Mouse (Mus musculus): ENCODE measurements at regions not wholly inside any gene's neighbourhood (a gene's known extent, or its start where the extent isn't known, plus 50 kb on each side); places are given as distances from the start of the nearest gene placed in this dataset.

GRCm38 (mm10) chr5:46678007-46678406 lies 820.6 kb upstream of the Lcorl start:
- TF ChIP-seq CTCF (IDR thresholded peaks at IDR 0.05; ENCODE audit: extremely low read depth, insufficient read length, insufficient replicate concordance, low read depth, low read length) (no peak), POLR2A (IDR thresholded peaks at IDR 0.05; ENCODE audit: low read depth, low read length) (no peak)
